Mouse (Mus musculus) inflammation-experienced regulatory T-cells, adult 16 weeks (primary cell): ENCODE data around the gene Sfr1. TPM values are rescaled to one million over a fixed set of nuclear protein-coding genes. Genes with fewer than 3 reads are reported as not detected.

Source experiments
- polyA plus RNA-seq: library from polyadenylated mRNA; unstranded; fragments of 100-300 nt; shearing (Covaris generic); gene quantifications from one replicate; pipeline ENCODE4 v1.2.1, GENCODE M21; 2017

The Sfr1 gene
- 184 TPM for polyA plus RNA-seq

DNA sequence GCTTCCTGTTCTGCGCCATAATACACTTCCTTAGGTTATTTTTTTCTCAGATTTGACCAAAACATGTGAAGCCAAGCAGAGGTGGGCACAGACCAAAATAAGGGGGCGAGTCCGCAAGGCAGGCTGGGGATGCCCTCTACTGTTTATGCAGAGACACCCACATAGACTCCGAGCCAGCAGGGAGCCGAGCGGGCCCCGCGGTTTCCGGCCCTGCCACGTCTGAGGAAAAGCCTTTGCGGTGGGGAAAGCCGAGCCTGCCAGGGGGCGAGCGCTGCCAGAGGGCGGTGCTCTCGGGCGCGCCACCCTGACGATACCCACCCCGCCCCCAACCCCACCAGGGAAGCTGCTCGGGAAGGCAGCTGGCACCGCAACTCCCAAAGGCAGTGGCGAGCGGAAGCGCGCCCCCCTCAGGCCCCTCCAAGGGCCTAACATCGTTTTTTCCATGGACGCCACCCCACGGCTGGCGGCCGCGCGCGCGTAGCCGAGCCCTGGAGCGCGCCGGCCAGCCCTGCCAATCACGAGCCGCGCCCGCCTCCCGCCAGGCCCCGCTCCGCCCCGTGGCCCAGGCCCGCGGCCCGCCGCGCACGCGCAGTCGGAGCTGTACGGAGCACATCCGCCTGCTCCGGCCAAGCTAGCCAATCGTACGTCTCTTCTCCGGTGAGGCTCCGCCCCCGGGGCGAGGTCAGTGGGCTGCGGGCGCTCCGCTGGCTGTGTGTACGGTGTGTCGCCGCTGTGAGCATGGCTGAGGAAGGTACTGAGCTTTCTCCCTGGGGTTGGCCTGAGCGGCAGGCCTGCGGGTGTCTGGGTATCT, at the start of gene Sfr1:
Gene Sfr1 (plus strand): TSS at position 612 of the 811 bp plus-strand sequence.

DNA sequence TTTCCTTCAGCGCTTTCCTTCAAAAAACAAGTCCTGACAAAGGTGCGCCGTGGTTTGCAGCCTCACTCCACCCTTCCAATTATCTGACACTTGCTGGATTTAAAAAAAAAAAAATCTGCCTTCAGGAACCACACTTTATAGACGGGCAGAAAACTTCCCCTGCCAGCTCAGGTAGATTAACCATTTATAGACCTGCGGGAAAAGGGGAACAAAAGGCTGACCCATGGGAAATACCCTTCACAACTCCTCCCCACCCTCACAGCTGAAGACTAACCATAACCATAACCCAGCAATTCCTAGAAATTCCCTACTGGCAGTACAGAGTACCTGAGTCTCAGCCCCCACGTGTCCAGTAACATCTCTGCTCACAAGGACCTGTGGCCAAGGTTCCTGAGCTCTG, 39.5 kb upstream of the Sfr1 start, which contains the start of gene Col17a1:
Gene Col17a1 (minus strand): TSS at position 101 of the 400 bp plus-strand sequence.

Other genes starting within 250 kb of the Sfr1 start
- 37.0 TPM for gene Stn1, start 194.2 kb upstream of the Sfr1 start, polyA plus RNA-seq
- 11.9 TPM for gene Slk, start 152.0 kb upstream of the Sfr1 start, polyA plus RNA-seq
- gene Col17a1, start 39.6 kb upstream of the Sfr1 start, polyA plus RNA-seq: not detected
- 73.1 TPM for gene Gsto1, start 123.3 kb downstream of the Sfr1 start, polyA plus RNA-seq
- gene Gsto2, start 133.9 kb downstream of the Sfr1 start, polyA plus RNA-seq: not detected
- 0.34 TPM for gene Cfap43, start 187.6 kb downstream of the Sfr1 start, polyA plus RNA-seq
- 57.3 TPM for gene Itprip, start 187.6 kb downstream of the Sfr1 start, polyA plus RNA-seq
- not detected for gene Cfap58, start 206.0 kb downstream of the Sfr1 start, polyA plus RNA-seq